Mouse (Mus musculus): ENCODE measurements around the gene Krt77. TPM values are rescaled to one million over a fixed set of nuclear protein-coding genes. Genes with fewer than 3 reads are reported as not detected.

Krt77 gene
- polyA plus RNA-seq, 1 experiment from 2014 or later: not detected

DNA sequence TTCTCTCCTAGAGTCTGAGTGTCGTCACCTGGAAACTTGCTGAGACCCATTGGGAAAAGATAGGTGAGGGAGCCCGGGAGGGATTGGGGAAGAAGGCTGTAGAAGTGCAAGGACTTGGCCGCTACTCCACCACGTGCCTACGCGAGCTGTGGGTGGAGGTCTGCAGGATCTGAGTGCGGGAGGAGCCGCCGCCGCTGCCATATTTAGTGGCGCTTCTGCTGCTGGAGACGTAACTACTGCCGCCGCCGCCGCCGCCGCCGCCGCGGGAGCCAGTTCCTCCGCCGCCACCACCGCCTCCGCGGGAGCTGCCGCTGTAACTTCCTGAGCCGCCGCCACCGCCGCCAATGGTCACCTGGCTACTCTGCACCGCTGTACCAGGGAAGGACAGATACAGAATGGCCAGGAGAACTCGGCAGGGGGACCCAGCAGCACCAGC is 9.8 kb downstream of the Krt77 start:
- no peak overlapping the region for H3K27ac ChIP-seq

DNA sequence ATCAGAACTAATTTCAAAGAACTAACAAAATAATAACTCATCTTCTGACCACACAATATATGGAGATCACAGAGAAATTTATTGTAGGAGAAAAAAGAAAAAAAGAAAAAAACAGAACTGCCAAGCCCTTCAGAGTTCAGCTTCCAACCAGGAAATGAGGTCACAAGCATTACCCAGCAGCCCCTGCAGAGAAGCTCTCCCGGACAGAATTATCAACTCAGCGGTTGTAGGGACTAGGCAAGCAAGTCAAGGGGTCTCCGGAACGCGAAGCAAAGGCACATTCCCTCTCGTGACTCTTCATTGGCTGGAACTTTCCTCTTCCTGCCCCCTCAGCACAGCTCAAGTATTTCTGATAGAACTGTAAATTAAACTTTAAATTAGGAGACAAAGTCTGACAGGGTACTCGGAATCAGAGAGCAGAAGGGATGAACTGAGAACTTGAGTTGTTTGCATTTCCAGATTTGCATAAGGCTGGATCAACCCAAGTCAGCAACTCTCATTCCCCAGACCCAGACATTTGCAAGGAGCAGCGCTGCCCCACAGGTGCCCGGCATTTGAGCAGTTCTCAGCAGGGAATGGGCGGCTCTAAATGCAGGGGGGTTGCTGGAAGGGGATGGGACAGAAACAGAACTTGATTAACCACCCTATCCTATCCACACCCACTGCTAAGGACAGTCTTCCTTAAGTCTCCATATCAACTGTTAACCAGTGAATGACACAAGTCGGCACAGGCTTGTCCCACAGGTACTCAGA is 10.7 kb downstream of the Krt77 start:
- no peak overlapping the region for H3K9ac ChIP-seq
- peak overlapping the region; percentile 90 for H3K4me2 ChIP-seq (replicated peaks)
- H3K9me3 ChIP-seq: no peaks in the 10 kb centered on the region
- H3K27me3 ChIP-seq (replicated peaks): peaks cover 19% of the 10 kb centered on the region
- 13% methylated on average over 11 of the region's 11 CpGs for WGBS
- H3K4me1 ChIP-seq (replicated peaks): 0 out of 2 replicates have a peak, but pooled peaks cover 9% of the 10 kb centered on the region
- ATAC-seq: no peak
- no peaks in the 10 kb centered on the region for H3K36me3 ChIP-seq
- H3K4me3 ChIP-seq (replicated peaks): no peak overlapping the region
- H3K27ac ChIP-seq: no peak overlapping the region

More for the DNA sequence above, 9.8 kb downstream of the Krt77 start:
- Histone ChIP-seq H3K9ac (peak overlapping the region; percentile 36), H3K27me3 (replicated peaks) (peaks cover 19% of the 10 kb centered on the region), H3K4me1 (replicated peaks) (0 out of 2 replicates have a peak, but pooled peaks cover 9% of the 10 kb centered on the region), H3K9me3 (no peaks in the 10 kb centered on the region), H3K4me3 (replicated peaks) (peak overlapping the region; percentile 41), H3K36me3 (no peaks in the 10 kb centered on the region), H3K4me2 (replicated peaks) (peak overlapping the region; percentile 90)
- WGBS: under 1% methylated on average over 33 of the region's 33 CpGs
- peak; percentile 41; the same call in 1 of the 2 replicates for ATAC-seq

DNA sequence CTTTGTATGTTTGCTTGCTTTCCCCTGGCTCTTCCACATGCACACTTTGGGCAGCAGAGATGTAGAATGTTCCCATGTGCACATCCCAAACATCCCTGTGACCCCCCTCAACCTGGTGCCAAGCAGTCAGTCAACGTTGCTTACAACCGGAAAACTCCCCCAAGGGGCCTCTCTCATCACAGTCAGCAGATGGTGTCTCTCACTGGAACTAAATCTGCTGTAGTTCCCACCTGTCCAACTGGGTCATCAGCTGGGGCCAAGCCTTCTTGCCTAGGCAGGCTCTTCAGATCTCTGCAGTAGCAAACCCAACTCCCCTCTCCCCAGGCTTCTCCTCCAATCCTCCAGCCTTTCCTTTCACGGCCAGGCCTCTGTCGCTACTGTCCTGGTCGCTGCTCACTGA is 12.8 kb downstream of the Krt77 start:
- WGBS: 45% methylated on average over 5 of the region's 5 CpGs
- peaks cover 22% of the 10 kb centered on the region for H3K27me3 ChIP-seq (replicated peaks)
- H3K27ac ChIP-seq: no peak overlapping the region
- no peak overlapping the region for H3K4me3 ChIP-seq (replicated peaks)
- 0 out of 2 replicates have a peak, but pooled peaks cover 9% of the 10 kb centered on the region for H3K4me1 ChIP-seq (replicated peaks)
- H3K9ac ChIP-seq: no peak overlapping the region
- H3K36me3 ChIP-seq: no peaks in the 10 kb centered on the region
- ATAC-seq: no peak
- H3K4me2 ChIP-seq (replicated peaks): no peak overlapping the region
- no peaks in the 10 kb centered on the region for H3K9me3 ChIP-seq

DNA sequence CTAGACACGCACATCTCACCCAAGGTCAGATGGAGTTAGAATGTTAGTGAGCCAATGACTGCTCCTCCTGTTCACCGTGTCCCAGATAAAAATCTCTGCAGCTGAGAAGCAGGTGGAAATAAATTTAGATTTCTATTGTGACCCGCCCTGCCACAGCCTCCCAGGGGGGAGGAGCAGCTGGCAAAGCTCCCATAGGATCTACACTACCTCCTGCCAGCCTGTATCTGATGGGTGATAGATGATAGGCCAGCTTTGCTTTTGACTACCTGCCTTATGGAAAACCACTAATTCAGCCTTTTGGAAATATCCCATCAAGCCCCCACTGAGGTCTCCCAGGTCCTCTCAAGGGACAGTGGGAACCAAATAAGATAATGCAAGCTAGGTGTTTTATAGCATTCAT is 13.8 kb downstream of the Krt77 start:
- H3K4me3 ChIP-seq (replicated peaks): no peak overlapping the region
- ATAC-seq: no peak
- H3K27me3 ChIP-seq (replicated peaks): peaks cover 18% of the 10 kb centered on the region
- no peaks in the 10 kb centered on the region for H3K9me3 ChIP-seq
- H3K36me3 ChIP-seq: no peaks in the 10 kb centered on the region
- H3K9ac ChIP-seq: no peak overlapping the region
- WGBS: 61% methylated on average over 3 of the region's 3 CpGs
- H3K4me2 ChIP-seq (replicated peaks): no peak overlapping the region
- 0 out of 2 replicates have a peak, but pooled peaks cover 9% of the 10 kb centered on the region for H3K4me1 ChIP-seq (replicated peaks)
- H3K27ac ChIP-seq: no peak overlapping the region

DNA sequence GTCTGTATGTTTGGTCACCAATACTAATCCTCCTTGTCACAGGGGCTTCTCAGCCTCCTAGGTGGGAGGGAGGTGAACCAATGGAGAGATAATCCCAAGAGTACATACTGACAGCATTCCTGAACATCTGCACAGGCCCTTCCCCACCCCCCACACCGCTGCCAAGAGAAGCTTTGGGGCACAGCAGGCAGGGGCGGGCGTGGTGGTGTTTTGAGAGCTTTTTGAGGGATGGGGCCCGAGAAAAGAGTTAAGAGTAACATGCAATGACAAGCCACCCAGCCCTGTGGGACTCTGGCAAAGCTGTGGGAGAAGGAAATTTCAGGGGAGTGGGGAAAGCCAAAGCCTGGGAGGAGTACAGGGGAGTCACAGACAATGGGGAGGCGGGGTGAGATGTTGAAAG is 15.2 kb downstream of the Krt77 start:
- Histone ChIP-seq H3K4me1 (replicated peaks) (0 out of 2 replicates have a peak, but pooled peaks cover under 1% of the 10 kb centered on the region), H3K27ac (no peak overlapping the region), H3K27me3 (replicated peaks) (peaks cover 12% of the 10 kb centered on the region; the same call in 1 of the 2 replicates), H3K4me3 (replicated peaks) (no peak overlapping the region), H3K4me2 (replicated peaks) (no peak overlapping the region), H3K9me3 (no peaks in the 10 kb centered on the region), H3K9ac (no peak overlapping the region), H3K36me3 (no peaks in the 10 kb centered on the region)
- 19% methylated on average over 5 of the region's 5 CpGs for WGBS
- no peak for ATAC-seq

DNA sequence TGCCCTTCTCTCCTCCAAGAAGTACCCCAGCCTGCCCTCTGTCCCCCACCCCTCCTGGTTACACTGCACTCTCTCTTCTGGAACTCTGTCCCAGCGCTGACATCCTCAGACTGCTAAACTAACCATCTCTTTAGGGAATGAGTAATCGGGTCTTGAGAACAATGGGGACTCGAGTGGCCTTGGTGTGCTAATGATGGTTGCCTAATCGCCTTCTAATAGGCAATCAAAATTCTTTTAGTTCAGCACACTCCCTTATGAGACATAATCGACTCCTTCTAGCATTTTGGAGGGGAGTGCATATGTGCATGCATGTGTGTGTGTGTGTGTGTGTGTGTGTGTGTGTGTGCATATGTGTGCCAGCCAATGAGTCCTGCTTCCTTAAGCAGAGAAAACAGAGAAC is 16.9 kb downstream of the Krt77 start:
- Histone ChIP-seq H3K9me3 (no peaks in the 10 kb centered on the region), H3K4me3 (replicated peaks) (no peak overlapping the region), H3K4me2 (replicated peaks) (no peak overlapping the region), H3K36me3 (no peaks in the 10 kb centered on the region), H3K9ac (no peak overlapping the region), H3K27ac (no peak overlapping the region), H3K4me1 (replicated peaks) (no peaks in the 10 kb centered on the region), H3K27me3 (replicated peaks) (peaks cover 9% of the 10 kb centered on the region; the same call in 1 of the 2 replicates)
- ATAC-seq: no peak
- 41% methylated on average over 5 of the region's 5 CpGs for WGBS

DNA sequence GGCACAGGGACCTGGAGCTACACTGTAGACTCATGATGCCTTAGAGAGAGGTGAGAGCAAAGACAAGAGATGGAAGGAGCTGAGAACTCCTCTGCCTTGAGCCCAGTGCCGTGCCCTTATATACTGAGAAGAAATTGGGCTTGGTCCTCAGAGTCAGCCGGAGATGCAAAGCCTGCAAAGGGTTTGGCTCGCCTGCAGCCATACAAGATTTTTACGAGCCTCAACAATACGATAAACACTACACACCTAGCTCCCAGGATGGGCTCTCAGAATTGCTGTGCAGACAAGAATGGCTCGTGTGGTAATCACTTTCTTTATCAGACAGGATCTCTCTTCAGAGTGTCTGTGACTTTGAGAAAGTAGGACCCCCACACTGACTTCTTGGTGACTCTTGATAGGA is 18.8 kb downstream of the Krt77 start, which contains the start of gene Krt1:
TSS of gene Krt1 (minus strand) at position 101 of the 400 bp plus-strand sequence.
- no peak within 1 kb of the TSS for H3K4me2 ChIP-seq (replicated peaks)
- no peaks in the 10 kb centered on the region for H3K9me3 ChIP-seq
- no peak within 1 kb of the TSS for H3K4me3 ChIP-seq (replicated peaks)
- no peaks in the 10 kb centered on the region for H3K36me3 ChIP-seq
- WGBS: 57% methylated on average over 6 of the region's 6 CpGs
- no peak for ATAC-seq
- H3K27ac ChIP-seq: no peak within 1 kb of the TSS
- H3K27me3 ChIP-seq (replicated peaks): peaks cover 9% of the 10 kb centered on the region
- no peak within 1 kb of the TSS for H3K9ac ChIP-seq
- H3K4me1 ChIP-seq (replicated peaks): 0 out of 2 replicates have a peak, but pooled peaks cover 5% of the 10 kb centered on the region

DNA sequence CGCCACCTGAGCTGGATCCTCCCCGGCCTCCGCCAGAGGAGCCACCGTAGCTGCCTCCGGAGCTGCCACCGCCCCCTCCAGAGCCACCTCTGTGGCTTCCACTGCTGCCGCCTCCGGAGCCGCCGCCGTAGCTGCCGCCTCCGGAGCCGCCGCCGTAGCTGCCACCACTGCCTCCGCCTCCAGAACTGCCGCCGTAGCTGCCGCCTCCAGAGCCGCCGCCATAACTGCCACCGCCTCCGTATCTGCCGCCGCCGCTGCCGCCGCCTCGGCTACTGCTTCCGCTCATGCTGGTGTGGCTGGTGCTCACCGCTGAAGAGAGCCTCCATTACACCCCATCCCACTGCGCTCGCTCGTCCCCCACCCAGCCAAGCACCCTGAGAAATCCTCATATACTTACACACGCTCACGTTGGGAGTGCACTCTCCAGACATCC is 23.5 kb downstream of the Krt77 start:
- Histone ChIP-seq H3K4me2 (replicated peaks) (peak overlapping the region; percentile 92), H3K27me3 (replicated peaks) (peaks cover 4% of the 10 kb centered on the region; the same call in 1 of the 2 replicates), H3K9ac (peak overlapping the region; percentile 61), H3K27ac (no peak overlapping the region), H3K4me3 (replicated peaks) (peak overlapping the region; percentile 53), H3K4me1 (replicated peaks) (0 out of 2 replicates have a peak, but pooled peaks cover 8% of the 10 kb centered on the region), H3K9me3 (no peaks in the 10 kb centered on the region), H3K36me3 (no peaks in the 10 kb centered on the region)
- WGBS: under 1% methylated on average over 37 of the region's 37 CpGs
- ATAC-seq: peak; percentile 67

DNA sequence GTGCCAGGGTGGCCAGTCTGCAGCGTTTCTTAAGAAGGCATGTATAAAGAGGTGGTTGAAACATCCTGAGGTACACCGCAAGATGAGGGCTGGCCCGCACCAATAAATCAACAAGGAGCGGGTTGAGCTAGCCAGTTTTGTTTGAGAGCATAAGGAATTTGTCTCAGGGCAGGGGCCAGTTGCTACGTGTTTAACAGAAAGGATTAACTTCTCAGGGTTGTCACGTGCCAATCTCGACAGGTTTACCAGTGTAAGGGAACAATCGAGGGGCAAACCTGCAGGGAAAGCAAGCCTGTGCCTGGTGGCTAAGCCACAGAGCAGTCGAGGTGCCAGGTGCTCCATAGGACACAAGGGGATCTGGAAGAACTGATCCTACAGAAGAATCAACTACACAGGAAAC is 26.3 kb downstream of the Krt77 start:
- H3K4me1 ChIP-seq (replicated peaks): 0 out of 2 replicates have a peak, but pooled peaks cover 8% of the 10 kb centered on the region
- peaks cover 3% of the 10 kb centered on the region; the same call in 1 of the 2 replicates for H3K27me3 ChIP-seq (replicated peaks)
- no peak overlapping the region for H3K9ac ChIP-seq
- no peak overlapping the region for H3K27ac ChIP-seq
- H3K36me3 ChIP-seq: no peaks in the 10 kb centered on the region
- no peak for ATAC-seq
- WGBS: 48% methylated on average over 9 of the region's 9 CpGs
- no peak overlapping the region for H3K4me3 ChIP-seq (replicated peaks)
- no peaks in the 10 kb centered on the region for H3K9me3 ChIP-seq
- no peak overlapping the region for H3K4me2 ChIP-seq (replicated peaks)

DNA sequence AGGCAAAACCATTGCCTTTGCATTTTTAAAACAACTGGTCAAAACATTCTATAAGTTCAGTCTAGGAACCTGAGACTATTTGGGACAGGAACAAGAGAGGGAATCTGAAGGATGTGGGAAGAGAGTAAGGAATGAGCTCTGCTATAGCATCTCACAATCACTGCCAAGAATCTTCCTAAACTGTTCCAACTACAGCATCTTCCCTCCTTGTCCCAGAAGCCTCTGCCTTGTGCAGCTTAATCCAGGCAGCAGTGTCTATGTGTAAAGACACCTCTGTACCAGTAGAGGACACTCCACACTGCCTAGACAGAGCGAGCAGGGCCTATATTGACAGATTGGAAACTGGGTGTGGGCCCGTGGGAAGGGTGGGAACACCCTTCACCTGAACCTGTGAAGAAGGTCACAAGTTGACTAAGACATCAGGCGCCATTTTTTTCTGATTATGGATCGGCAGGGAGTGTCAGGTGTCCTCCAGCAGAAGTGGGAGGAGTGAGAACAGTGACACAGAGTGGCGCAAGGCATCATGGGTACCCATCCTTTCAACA is 34.6 kb downstream of the Krt77 start:
- WGBS: 68% methylated on average over 5 of the region's 5 CpGs

DNA sequence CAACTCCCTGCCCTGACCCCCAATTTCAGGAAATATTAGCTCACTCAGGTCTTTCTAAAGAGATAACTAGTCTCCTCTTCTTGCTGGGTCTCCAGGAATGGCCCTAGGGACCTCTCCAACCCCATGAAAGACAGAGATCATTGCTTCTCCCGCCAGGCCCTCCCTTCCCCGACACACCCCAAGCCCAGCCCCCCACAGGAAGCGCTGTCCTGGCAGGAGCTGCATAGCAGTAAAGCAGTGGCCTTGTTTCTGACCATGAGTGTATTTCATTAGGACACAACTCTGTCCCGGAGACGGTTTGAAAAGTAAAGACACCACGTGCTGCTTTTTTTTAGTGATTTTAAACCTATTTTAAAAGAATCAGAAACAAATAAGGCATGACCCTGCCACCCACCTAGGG is 36.4 kb downstream of the Krt77 start:
- H3K9ac ChIP-seq: no peak overlapping the region
- no peaks in the 10 kb centered on the region for H3K9me3 ChIP-seq
- 28% methylated on average over 6 of the region's 6 CpGs for WGBS
- no peaks in the 10 kb centered on the region for H3K27me3 ChIP-seq (replicated peaks)
- no peak overlapping the region for H3K27ac ChIP-seq
- H3K4me3 ChIP-seq (replicated peaks): no peak overlapping the region
- H3K4me1 ChIP-seq (replicated peaks): no peaks in the 10 kb centered on the region
- H3K4me2 ChIP-seq (replicated peaks): no peak overlapping the region
- no peaks in the 10 kb centered on the region for H3K36me3 ChIP-seq
- no peak for ATAC-seq

More for the DNA sequence above, 34.6 kb downstream of the Krt77 start:
- H3K9me3 ChIP-seq: no peaks in the 10 kb centered on the region
- no peak overlapping the region for H3K4me2 ChIP-seq (replicated peaks)
- no peak for ATAC-seq
- no peaks in the 10 kb centered on the region for H3K4me1 ChIP-seq (replicated peaks)
- H3K27me3 ChIP-seq (replicated peaks): no peaks in the 10 kb centered on the region
- H3K27ac ChIP-seq: no peak overlapping the region
- H3K9ac ChIP-seq: no peak overlapping the region
- no peak overlapping the region for H3K4me3 ChIP-seq (replicated peaks)
- no peaks in the 10 kb centered on the region for H3K36me3 ChIP-seq

DNA sequence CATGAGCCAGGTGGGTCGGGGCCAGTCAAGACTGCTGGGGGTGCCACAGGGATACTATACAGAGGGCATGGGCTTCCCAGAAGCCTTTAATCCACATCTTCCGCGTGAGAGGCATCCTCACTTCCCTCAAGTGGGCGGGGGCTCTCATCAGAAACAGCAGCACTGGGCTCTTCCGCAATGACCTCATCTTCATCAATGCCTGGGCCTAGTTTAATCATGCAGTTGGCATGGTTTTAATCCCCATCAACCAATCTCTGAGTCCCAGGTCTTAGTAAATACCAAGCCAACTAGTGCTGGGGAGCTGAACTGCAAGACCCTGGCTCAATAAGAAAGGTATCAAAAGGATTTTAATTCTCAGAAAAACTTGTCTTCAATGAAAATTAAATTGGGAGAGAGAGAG is 40.1 kb downstream of the Krt77 start:
- ATAC-seq: no peak
- H3K9me3 ChIP-seq: no peaks in the 10 kb centered on the region
- H3K9ac ChIP-seq: no peak overlapping the region
- no peaks in the 10 kb centered on the region for H3K27me3 ChIP-seq (replicated peaks)
- no peaks in the 10 kb centered on the region for H3K4me1 ChIP-seq (replicated peaks)
- no peak overlapping the region for H3K27ac ChIP-seq
- 69% methylated on average over 5 of the region's 5 CpGs for WGBS
- H3K36me3 ChIP-seq: no peaks in the 10 kb centered on the region
- no peak overlapping the region for H3K4me3 ChIP-seq (replicated peaks)
- no peak overlapping the region for H3K4me2 ChIP-seq (replicated peaks)

All from intestine, embryonic 15.5 days (tissue).